Mouse (Mus musculus) mature B cell (primary cell): Measurements from ENCODE around the gene Lrp3.
"Not testable (repeated sequence)": the region's sequence is repeated elsewhere in the genome, so short reads cannot be mapped to it uniquely, and the experiment has no call there.

Experiments
- in situ Hi-C: fragments of 300-500 bp; cut with MboI; formaldehyde crosslinking; loops from 2 replicates; pipeline ENCODE4 v1.14.3; 2019

Gene Lrp3

DNA sequence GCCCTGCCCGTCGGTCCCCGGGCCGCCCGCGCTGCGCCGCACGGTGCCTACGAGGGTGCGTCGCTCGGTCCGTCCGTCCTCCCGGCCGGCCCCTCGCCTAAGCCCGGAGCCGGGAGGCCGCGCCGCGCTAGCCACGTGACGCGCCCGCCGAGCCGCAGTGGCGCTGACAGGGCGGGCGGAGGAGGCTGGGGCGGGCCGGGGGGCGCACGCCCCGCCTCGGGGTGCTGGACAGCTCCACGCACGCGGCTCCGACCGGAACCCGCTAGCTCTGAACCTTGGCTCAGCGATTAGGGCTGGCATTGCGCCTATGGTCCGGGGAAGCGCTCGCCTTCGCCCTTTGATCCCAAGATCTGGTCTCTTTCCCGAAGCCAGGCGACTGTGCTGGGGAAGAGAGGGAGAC is at the start of gene Lrp3:
Gene Lrp3 (minus strand): TSS at position 274 of the 400 bp plus-strand sequence.
- in situ Hi-C loops: no loop called here

DNA sequence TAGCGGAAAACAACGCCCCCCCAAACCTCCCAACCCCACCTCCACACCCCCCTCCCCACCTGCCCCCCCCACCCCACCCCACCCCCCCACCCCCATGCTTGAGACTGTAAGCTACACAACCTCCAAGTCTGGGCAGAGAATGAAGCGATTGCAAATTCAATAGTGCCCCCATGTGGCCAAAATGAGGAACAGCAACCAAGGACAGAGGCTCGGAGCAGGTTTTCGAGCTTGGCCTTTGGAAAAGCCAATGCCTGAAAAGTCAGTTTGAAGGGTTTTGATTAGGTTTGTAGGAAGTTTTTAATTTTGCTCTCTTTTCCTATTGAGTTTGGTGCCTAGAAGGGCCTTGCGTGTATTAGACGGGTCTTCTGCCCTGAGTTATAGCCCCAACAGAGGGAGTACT is 49.4 kb upstream of the Lrp3 start:
- in situ Hi-C loops: no loop called here

DNA sequence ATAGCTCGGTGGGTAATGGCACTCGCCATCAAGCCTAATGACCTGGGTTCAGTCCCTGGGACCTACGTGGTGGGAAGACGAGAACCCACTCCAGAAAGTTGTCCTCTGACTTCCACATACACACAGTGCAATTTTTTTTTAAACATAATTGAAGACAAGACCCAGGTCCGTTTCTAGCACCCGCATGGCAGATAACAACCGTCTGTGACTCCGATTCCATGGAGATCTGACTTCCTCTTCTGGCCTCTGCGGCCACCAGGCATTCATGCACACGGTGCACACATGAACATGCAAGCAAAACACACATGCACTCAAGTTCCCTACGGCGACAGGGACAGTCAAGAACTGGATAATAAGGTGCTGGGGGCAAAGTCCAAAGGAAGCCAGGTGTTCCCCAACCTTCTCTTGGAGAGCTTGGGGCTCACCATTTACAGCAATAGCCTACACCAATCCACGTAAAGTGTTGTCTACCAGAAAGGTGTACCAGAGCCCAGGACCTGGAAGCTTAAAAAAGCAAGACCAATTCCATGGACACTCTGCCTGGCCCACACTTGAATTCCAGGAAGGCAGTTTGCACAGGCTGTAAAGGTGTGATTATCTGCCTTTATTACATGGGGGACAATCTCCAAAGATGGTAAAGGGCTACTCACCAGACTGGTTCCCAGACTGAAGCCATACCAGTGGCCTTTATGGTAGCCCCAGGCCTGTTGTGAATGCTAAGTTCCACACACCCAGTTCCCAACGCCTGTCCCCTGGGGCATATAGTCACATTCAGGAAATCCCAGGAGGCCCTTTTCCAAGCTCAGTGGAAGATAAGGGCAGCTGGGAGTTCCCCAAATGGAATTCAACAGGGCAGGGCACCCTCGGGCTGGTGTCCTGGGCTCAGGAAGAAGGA is 48.5 kb upstream of the Lrp3 start:
- in situ Hi-C loops: no loop called here

DNA sequence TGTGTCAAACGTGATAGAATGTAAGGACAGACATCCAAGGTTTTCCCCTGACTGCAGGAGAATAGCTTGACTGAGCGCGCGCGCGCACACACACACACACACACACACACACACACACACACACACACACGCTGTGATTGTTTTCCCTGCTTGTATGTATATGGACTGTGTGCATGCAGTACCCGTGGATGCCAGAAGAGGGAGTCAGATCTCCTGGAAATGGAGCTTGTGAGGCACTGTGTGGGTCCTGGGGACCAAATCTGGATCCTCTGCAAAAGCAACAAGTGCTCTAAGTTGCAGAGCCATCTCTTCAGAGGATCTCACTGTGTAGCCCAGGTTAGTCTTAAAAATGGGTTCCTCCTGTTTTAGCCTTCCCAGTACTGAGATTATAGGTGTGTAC is 44.1 kb upstream of the Lrp3 start:
- in situ Hi-C loops: no loop called here

DNA sequence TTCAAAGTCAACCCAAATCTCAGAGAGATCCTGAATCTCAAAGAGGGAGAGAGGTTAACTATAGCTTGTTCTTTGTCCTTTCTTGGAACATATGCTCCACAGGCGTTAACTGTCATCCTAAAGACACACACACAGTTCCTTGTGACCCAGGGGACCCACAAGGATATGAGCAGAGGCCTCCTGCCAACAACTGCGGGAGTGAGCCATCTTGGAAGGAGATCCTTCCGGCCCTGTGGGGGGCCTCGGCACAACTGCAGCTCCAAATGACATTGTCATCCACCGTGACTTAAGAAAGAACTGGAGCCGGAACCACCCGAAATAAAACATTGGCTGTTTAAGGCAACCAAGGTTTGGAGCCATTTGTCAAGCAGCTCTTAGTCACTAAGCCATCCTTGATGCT is 43.0 kb upstream of the Lrp3 start:
- in situ Hi-C loops: no loop called here

DNA sequence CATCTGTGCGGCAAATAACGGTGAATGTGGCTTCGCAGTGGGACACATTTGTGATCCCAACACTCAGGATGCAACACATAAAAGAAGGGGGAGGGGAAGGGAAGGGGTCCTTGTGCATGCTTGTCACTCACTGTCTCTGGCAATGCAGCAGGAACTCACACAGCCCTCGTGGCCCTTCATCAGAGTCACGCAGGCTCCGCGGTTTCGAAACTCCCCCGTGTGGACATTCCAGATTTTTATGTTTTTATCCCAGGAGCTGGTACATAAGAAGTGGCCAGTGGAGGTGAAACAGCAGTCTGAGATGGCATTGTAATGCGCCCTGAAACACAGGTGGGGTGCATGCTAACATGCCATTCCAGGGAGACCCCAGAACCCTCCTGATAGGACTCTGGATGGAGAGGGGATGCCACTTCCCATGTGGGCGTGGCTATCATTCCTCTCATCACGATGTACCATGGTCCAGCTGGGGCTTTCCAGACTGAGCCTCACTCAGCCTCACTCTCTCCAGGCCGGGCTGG is 36.8 kb upstream of the Lrp3 start:
- in situ Hi-C loops: no loop called here

DNA sequence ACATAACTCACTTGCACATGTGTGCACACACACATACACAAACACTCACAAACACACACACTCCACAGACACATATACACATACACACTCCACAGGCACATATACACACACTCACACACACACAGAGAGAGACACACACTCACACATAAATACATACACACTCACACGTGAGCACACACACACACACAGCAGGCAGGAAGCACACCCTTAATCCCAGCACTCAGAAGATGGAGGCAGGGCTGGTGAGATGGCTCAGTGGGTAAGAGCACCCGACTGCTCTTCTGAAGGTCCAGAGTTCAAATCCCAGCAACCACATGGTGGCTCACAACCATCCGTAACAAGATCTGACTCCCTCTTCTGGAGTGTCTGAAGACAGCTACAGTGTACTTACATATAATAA is 22.6 kb upstream of the Lrp3 start:
- in situ Hi-C loops: not testable (repeated sequence)

DNA sequence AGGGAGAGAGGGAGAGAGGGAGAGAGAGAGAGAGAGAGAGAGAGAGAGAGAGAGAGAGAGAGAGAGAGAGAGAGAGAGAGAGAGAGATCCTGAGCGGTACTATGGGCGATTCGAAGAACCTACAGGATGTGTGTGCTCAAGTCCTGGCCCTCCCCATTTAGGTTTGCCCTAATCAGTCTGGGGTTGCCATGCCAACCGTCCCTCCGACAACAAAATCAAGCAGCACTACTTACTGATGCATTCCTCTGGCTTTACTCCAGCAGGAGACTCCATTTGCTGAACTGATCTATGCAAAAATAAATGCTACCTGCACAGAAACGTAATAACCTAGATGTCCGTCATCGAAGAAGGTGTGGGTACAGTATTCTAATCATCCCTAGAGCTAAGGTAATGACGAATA is 20.0 kb upstream of the Lrp3 start:
- in situ Hi-C loops: no loop called here

DNA sequence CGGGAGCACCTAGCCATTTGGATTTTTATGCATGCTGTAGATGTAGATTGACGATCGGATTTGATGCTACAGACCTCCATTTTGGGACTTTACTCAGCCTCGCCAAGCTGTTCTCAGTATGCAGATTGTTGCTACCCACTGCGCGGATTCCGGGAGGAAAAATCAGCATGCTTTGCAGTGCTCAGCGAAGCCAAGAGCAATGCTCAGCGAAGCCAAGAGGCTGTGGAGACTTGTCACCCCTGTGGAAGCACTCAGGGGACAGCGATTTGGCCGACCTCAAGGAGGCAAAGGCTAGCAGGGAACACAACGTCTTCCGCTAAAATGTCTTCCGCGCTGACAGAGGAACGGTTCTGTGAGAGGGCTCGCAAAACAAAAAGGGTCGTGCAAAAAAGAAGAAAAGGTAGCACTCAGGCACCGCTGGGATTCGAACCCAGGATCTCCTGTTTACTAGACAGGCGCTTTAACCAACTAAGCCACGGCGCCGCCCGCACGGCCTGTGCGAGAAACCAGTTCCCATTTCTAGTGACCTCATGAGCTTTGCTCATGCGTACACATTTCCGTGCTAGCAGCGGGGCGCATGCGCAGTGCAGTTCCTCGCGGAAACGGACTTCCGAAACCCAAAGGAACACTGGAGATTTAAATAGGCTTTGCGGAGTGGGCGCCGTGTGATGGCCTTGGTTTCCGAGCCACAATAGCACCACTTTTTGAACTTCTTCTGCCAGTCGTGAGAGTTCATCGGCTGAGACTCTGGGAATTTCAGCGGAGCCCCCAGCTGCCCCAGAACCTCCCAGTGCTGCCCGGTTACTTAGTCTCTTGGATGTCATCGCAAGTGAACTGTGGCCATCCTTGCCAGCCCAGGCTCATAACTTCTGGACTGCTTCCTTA is 19.3 kb upstream of the Lrp3 start:
- in situ Hi-C loops: no loop called here

DNA sequence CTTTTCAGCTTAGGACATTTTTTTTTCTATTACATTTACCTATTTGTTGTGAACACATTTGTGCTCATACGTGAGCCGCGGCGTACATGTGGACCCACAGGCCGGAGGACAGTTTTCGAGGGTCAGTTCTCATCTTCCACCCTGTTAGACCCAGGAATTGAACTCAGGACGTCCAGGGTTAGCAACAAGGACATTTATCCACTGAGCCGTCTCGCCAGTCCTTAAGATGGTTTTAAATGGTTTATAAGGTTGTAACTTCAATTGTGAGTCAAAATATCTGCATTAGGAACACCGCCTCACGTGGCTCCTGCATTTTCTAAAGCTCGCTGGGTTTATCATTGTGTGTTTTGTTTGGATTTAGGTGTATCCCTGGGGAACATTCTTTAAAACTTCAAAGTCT is 18.6 kb upstream of the Lrp3 start:
- in situ Hi-C loops: no loop called here

DNA sequence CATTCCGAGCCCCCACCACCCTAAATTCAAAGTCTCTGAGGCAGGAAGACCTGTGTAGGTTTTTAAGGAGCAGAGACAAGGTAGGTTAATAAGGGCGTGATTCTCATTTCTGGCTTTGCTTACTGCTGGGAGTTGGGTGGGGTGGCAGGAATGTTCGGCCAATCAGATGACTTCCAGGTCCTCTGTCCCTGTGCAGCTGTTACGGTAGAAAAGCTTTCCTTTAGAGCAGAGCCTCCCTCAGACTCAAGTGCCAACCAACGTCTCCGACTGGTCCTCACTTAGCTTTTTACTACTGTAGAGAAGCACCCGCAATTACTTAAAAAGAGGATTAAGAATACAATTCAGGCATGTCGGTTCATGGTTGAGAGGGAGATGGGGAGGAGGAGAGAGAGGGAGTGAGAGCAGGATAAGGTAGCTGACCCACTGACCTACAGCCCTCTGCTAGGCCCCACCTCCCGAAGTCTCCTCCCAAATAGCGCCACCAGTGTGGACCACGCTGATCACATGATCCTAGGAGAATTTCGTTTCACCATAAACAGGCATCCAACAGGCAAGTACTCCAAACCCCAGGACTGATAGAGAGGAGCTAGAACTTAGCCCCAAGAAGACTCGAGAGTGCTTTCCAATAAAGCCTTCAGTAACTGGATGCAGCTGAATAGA is 17.6 kb upstream of the Lrp3 start:
- in situ Hi-C loops: no loop called here

DNA sequence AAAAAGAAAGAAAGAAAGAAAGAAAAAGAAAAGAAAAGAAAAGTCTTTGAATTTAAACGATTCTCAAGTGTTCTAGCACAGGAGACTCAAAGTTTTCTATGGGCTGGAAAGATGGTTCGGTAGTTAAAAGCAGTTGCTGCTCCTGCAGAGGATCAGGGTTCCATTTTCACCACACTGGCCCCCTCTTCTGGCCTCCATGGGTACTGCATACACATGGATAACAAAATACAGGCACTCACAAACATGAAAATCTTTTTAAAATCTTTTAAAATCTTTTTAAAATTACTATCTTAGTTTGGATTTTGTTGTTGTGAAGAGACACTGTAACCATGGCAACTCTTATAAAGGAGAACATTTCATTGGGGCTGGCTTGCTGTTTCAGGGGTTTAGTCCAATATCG is 15.0 kb upstream of the Lrp3 start:
- in situ Hi-C loops: no loop called here

DNA sequence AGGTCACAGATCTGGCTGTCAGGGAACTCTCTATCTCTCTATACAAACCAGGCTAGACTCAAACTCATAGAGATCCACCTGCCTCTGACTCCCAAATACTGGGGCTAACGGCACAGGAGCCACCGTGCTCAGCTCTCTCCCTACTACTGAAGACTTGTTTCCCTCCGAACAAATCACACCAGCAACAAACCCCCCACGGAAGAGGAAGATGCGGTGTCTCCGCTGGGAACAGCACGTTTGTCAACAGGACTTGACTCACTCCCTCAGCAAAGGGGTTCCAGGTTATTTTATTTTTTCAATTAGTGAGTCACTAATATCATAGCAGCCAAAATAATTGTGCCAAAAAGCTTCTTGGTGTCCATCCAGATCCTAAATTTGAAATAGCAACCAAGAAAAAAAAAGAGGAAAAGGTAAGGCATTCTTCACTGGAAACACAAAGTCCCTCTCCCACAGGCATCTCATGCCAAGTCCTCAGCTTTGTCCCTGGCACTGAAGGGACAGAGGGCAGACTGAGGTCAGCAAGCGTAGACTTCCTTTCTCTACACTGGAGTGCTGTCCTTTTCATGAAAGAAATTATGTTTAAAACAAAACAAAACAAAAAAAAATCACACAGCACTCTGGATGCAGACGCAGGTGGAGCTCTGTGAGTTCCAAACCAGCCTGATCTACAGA is 5.5 kb upstream of the Lrp3 start:
- in situ Hi-C loops: no loop called here

DNA sequence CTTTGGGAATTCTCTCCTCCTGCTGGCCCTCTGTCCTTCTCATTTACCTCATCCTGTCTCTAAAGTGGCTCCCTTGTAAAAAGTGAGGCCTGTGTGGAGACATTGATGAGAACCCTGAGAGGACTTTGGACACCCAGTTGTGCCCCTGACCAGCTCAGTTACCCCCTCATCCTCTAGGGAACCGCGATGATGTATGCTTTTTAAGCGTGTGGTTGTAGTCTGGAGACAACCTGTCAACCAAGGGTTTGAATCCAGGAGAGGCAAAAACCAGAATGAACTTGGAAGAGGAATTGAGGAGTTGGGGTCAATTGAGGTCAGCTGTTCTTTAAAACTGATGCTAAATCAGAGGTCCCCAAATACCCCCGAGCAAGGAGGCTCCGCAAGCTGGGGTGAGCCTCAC is 433 bp upstream of the Lrp3 start:
- in situ Hi-C loops: no loop called here

DNA sequence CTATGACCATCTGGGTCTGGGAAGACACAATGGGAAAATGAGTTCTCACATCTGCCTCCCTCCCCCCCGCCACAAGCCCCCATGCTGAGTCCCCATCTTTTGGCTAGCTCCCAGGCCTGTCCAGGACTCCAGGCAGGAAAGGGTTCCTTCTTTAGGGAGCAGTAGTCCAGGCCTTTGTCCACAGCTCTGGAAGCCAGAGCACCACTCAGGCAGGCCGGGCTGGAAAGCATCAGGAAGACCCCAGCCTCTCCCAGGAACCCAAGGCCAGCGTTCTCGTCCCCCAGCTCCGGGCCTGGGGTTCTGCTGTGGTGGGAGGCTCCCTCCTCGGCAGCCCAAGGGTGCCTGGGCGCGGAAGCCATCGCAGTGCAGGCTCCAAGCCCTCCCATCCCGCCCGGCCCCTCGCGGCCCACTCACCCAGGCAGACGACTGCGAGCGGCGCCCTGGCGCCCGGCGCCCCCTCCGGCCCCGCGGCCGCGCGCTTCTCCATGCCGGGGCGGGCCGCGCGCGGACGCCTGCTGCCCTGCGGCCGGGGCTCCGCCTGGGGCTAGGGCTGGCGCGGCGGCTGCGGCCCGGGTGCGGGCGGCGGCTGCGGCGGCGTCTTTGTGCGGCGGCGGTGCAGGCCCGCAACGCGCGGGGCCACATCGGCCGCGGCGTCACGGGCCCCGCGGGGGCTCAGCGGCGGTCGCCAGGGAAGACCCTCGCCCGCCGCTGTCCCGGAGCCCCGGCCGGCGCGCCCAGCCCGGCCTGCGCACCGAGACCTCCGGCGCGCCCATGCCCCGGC is 666 bp downstream of the Lrp3 start:
- in situ Hi-C loops: no loop called here

DNA sequence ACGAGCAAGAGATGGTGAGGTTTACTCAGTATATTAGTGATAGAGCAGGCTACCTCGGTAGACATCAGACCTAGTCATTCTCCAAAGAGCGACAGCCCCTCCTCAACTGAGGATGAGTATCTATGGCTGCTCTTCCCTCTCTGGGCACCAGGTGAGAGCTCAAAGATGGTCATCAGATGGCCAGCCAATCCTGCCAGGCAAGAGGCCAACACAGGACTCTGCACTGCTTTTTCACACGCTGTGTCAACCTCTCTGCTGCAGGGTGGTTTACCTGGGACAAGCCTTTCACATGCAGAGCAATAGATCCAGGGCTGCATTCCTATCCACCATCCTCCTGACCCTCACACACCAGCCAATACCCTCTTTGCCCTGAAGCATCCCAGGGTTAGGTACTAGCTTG is 3.5 kb downstream of the Lrp3 start:
- in situ Hi-C loops: no loop called here

DNA sequence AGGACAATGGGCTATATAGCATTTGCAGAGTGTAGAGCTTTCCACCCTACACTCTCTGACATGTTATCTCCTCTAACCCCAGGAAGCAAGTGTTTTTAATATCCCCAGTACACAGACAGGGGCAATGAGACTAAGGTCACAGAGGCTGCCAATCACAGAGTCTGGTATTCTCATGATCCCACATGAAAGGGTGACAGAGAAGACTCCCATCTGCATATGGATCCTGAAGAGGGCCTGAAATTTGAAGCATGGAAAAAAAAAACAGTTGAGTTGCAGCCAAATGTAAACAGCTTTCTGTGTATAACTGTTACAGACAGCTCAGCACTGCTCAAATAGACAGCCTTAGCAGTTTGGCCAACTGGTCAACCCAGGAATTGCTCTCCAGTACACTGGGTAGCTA is 15.5 kb downstream of the Lrp3 start:
- in situ Hi-C loops: no loop called here

DNA sequence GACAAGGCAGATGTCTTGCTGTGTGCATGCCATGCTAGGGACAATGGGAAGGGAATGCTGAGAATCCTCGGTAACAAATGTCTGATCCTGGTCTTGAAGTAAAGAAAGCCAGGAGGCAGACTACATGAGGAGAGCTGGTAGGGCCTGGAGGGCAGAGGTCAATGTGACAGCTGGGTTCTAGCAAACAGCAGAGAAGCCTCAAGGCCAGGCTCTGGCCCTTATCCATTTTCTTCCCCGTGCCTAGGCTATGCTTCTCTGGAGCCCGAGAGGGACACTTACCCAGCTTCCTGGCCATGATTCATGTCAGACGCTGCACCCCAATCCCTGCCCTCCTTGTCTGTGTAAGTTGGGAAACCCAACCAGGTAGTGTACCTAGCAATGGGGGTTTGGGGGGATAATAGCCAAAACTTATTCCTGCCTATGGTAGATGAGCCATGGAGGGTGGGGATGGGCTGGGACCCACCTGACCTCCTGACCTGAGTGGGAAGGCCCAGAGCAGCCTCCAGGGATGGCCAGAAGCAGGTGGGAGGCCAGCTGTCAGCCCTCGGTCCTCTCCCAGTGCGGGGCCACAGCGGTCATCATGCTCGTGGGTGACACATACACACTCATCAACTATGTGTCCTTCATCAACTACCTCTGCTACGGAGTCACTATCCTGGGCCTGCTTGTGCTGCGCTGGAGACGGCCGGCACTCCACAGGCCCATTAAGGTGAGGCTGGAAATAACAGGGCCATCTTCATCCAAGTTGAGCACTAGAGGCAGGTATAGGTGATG is 16.1 kb downstream of the Lrp3 start:
- in situ Hi-C loops: no loop called here

DNA sequence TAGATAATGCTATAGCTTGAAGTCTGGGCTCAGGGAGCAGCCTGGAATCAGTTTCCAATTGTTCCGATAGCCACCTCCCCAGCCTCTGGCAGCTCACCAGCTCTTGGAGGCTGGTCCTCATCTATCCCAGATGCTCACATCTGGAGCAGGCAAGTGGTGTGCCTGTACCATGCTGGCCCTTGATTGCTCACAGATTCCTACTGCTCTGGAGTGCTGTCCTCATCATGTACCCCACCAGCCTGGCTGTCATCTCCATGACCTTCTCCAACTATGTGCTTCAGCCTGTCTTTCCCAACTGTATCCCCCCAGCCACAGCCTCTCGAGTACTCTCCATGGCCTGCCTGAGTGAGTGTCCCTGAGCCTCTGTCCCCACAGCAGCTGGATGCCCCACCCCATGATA is 18.3 kb downstream of the Lrp3 start:
- in situ Hi-C loops: no loop called here

DNA sequence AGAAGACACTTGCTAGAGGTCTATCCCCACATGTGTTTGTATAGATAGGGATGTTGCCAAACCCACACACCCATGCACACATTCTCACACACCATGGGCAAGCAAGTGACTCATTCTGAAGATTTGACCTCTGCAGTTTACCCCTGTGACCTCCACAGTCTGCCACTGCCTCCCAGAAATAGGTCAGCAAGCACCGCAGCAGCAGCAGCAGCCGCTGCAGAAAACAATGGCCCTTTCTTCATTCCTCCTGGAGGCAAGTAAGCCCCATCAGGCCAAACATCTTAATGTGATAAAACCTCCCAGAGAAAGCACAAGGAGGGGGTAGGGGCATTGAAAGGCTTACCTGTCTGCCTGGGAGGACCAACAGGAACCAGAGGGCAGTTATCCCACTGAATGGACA is 24.0 kb downstream of the Lrp3 start:
- in situ Hi-C loops: no loop called here
